Mouse (Mus musculus): ENCODE measurements at regions not wholly inside any gene's neighbourhood (a gene's known extent, or its start where the extent isn't known, plus 50 kb on each side); places are given as distances from the start of the nearest gene placed in this dataset.

DNA sequence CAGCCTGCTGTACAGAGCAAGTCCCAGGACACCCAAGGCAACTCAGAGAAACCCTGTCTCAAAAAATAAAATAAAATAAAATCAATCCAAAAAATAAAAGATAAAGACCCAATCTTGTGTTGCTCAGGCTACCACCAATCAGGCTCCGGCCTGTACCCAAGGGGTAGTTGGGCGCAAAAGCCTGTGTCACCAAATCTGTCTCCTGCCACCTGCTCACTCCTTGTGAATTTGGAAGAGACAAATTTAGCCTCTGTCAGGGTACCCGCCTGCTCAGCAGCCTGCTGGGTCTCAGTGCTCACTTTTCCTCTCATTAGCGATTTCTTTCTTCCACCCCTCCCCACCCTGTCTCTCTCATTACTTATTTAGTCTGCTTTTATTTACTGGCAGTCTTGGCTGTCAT, 54.6 kb downstream of the Sox4 start:
- DNase-seq, result no peak

- DNase-seq, result no peak
These were observed 60.6 kb downstream of the Sox4 start for GRCm38 (mm10) chr13:28892896-28893295.

DNA sequence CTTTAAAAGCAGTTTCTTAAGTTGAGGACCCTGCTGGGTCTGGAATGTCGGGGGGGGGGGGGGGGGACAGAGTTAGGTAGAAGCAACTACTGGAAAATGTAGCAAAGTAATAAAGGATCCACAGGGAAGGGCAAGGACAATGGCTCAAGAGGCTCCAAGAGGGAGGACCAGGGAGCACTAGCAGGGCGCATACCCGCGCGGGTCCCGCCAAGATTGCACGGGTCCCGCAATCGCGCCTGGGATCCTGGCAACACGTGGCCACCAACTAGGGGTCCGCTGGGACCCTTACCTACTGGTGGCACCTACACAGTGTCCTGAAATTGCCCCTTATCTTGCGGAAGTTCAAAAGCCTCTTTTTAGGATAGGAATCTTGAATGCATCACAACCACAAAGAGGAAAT, 66.4 kb downstream of the Sox4 start:
- no peak for DNase-seq

DNA sequence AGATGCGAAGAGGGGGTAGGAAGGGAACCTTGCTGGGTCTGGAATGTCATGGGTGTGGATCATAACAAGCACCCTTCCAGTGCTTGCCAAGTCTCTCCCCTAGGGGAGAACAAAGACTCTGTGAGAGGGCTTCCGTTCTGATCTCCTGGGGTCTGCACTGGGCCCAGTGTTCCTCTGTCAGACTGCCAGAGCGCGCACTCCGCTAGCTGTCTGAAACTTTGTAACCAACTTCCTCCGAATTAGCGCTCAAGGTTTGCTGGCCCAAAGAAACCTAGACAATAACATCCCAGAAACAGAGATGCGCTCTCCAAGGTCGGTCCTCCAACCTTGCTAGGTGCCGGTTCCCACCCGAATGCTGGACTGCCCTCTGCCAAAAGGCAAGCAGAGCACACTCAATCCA, 66.8 kb downstream of the Sox4 start:
- DNase-seq, result peak; percentile 17 to 28

- DNase-seq, result peak; percentile 28 to 29
These were observed 68.2 kb downstream of the Sox4 start for GRCm38 (mm10) chr13:28885083-28886037.

GRCm38 (mm10) chr13:28884191-28884820, 69.2 kb downstream of the Sox4 start:
- peak; percentile 46 to 59 for DNase-seq

DNA sequence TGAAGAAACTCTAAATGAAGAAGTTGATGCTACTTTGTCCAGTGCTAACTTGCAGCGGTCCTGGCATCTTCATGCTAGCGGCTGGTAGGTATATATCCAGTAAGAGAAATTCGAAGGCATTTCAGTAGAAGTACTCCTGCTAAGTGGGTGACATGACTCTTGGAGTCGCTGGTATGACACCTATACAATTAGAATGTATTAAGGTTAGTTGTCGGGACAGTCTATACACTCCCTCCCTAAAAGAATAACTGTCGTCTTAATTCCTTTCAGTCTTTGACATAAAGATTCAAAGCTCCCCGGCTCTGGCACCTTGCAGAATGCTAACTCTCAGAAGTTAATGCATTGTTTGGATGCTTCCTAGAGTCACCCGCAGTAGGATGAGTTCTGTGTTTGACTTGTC, 70.1 kb downstream of the Sox4 start:
- no peak for DNase-seq

- DNase-seq, result no peak
These were observed 72.6 kb downstream of the Sox4 start for GRCm38 (mm10) chr13:28880888-28881287.

DNA sequence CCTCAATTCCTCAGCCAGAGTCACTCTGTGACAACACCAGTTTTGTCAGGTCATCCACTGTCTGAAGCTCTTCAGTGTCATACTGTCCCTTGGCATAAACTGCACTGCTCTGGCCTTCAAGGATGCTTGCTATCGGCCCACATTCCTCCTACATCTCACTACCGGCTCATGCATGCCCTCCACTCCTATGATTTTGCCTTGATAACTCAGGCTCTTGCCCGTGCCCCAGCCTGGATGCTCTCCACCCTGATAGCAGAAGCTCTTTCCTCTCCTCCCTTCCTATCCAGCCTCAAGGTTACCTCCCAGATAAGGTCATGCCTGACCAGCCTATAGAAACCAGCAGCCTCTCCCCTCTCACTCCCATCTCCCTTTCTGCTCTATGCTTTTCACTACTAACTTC, 74.8 kb downstream of the Sox4 start:
- no peak for DNase-seq

DNA sequence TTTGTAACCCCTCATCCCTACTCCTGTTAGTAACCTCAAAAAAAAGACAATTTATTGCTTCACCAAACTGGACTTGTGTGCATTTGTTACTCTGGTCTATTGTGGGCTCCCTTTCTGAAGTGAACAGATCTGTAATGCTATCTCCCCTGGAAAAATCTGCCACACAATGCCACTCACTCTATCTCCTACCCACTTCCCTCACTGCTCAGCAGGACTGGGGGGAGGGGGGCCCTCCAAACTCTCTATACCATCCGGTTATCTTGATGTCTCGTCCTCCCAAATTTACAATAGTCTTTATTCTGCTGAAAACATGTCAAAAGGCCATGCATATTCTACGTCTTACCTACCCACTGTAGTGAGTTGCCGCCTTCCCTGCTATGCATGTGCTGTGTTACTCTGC, 76.7 kb downstream of the Sox4 start:
- DNase-seq, result no peak

DNA sequence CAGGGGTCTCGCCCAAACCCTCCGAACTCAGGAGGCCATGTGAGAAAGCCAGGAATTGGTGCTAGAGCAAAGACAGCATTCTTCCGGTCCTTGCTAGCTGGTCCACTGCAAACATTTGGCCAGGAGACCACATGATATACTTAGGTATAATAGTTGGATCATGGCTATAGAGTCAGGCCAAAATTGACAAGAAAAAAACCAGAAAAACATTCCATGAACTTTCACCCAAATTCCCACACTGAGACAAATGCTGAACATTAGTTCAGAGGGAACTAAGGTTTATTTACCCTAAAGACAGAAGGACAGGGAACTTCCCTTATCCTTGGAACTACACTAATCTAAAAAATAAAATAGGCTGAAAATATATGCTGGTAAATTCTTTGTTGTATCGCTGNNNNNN, 82.8 kb downstream of the Sox4 start:
- no peak for DNase-seq

- DNase-seq, result no peak
These were observed 86.3 kb downstream of the Sox4 start for GRCm38 (mm10) chr13:28867210-28867609.

- DNase-seq, result no peak
These were observed 86.8 kb downstream of the Sox4 start for GRCm38 (mm10) chr13:28866686-28867085.

DNA sequence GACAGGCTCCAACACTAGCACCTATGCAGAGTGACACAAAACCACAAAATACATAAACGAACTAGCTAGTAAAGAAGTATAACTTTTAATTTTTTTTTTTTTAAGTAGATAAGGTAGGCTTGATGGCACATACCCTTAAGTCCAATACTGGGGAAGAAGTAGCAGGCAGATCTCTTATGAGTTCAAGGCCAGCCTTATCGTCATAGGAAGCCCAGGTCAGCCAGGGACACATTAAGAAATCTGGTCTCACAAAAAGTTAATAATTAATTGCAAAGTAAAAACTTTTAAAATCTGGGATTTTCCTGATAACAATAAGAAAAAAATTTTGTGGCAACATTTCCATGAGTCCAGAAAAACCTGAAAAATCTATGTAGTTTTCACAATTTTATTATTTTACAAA, 92.9 kb downstream of the Sox4 start:
- no peak for DNase-seq

- no peak for DNase-seq
These were observed 93.6 kb downstream of the Sox4 start for GRCm38 (mm10) chr13:28859829-28860427.

GRCm38 (mm10) chr13:28858001-28858400, 95.5 kb downstream of the Sox4 start:
- DNase-seq, result no peak

DNA sequence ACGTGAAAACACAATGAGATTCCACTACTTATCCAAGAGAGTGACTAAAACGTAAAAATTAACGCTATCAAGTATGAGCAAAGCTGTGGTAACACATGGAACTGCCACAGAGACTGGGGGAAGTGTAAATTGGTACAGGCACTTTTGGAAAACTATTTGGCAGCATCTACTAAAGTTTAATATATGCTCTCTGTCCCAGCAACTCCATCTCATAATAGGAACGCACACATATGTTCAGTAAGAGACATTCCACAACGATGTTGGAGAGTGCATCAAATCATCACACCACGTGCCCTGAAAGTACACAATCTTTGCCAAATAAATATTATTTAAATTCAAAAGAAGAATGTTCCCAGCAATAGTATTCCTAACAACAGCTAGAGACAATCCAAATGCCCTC, 96.3 kb downstream of the Sox4 start:
- no peak for DNase-seq

- DNase-seq, result no peak
These were observed 97.0 kb downstream of the Sox4 start for GRCm38 (mm10) chr13:28856472-28856871.

- no peak for DNase-seq
These were observed 99.3 kb downstream of the Sox4 start for GRCm38 (mm10) chr13:28854247-28854646.

DNA sequence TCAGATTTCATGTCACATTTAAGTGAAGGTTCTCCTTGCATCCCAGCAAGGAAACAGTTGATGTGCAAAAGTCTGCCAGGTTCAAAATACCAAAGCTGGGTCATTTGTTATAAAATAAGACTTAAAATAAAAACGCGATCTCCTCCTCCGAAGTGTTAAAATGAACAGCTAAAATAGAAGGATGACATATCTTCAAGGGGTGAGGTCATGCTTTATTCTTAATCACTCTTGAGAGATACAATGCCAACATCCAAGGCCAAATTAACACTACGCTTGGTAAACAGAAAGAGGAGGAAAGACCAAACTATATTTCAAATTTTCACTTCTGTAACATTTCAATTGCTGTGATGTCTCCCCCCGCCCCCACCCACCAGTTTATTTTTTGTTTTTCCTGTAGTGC, 105.2 kb downstream of the Sox4 start:
- DNase-seq, result no peak

- DNase-seq, result no peak
These were observed 106.0 kb downstream of the Sox4 start for GRCm38 (mm10) chr13:28847478-28847877.

- no peak for DNase-seq
These were observed 109.0 kb downstream of the Sox4 start for GRCm38 (mm10) chr13:28844495-28844894.

- DNase-seq, result no peak
These were observed 110.7 kb downstream of the Sox4 start for GRCm38 (mm10) chr13:28842811-28843210.

DNA sequence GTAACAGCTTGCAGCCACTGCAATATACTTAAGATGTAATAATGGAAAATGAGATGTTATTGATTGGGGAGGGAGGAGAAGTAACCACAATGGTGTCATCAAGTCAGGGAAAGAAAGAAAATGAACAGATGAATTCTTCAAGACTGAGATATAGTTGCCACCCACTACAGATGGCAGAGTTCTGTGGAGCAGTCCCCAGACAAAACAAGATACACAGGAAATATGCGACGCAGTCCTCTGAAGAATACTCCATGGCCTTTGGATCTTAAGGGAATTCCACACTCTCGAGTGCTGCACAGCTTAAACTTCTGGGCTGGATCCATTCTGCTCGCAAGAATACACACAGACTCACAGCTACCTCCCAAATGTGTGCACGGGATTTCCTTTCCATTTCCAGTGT, 113.4 kb downstream of the Sox4 start:
- no peak for DNase-seq
